Mouse (Mus musculus): ENCODE measurements around the gene Jazf1. TPM values are rescaled to one million over a fixed set of nuclear protein-coding genes. Genes with fewer than 3 reads are reported as not detected.
A peak's percentile ranks its signal among the peaks of the same experiment; 100 is the strongest.

Jazf1 gene
- total RNA-seq (2021) = 1 to 10 TPM; 2.2 to 2.5 TPM
- long read RNA-seq, experiment 1, partial matches to known transcripts = 0 of 1 reads
- long read RNA-seq, experiment 1, other reads (novel, unspliced or antisense) = 0 of 1 reads
- long read RNA-seq, experiment 2, partial matches to known transcripts = 0 of 1 reads
- long read RNA-seq, experiment 2, other reads (novel, unspliced or antisense) = 0 of 1 reads

DNA sequence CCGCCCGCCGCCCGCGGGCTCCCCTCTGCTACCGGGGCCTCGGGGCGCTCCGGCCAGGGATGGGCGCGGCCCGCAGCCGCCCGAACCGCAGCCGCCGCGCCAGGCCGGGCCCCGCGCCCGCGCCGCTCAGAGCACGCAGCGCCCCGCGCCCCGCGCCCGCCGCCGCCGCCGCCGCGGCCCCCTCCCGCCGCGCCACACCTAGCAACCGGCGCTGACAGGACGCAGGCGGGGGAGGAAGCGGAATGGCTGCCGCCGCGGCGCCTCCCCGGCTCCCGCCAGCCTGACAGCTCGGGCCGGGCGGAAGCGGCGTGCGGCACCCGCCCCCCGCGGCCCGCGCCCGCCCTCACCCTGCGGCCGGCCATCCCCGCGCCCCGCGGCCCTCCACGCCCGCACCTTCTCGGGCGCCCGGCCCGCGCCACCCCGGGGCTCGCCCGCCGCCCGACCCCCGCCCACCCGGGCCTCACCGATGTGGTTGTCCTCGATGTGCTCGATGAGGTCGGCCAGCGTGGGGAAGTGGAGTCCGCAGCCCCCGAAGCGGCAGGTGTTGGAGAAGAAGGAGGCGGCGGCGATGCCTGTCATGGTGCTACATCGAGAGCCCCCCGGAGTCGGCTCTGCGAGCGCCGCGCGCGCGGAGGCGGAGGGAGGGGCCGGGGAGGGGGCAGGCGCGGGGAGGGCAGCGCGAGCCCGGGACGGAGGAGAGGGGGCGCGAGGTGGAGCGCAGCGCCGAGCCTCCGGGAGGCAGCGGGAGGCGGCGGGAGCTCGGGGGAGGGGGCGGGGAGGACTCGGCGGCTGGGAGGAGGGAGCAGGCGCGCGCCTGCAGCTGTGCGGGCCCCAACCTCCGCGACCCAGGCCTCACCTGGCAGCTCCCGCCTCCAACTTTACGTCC is at the start of gene Jazf1:
Jazf1 (minus strand) TSS at position 643 of the 886 bp plus-strand sequence.
- intact Hi-C loops (cut with DNase I; ENCODE audit: low total_unique reads) = no loop called here
- peak; percentile 41 for DNase-seq

DNA sequence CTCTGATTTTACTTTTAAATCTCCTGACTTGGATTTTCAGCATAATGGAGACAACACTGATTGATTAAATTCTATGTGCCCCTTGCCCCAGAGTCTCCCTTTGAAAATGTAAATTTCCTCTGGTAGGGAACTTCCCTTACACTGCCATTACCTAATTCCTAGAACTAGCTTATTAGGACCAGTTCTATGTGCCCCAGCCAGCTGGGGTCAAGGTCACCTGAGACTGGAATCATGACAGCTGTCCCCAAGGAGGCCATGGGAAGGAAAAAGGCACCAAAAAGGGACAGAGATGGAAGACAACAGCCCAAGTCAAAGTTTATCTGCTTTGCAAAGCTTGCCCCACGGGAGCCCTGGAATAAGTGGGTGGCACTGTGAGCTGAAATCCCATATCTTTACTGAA is 49.4 kb upstream of the Jazf1 start:
- intact Hi-C loops (cut with DNase I; ENCODE audit: low total_unique reads) = no loop called here
- no peak for DNase-seq

DNA sequence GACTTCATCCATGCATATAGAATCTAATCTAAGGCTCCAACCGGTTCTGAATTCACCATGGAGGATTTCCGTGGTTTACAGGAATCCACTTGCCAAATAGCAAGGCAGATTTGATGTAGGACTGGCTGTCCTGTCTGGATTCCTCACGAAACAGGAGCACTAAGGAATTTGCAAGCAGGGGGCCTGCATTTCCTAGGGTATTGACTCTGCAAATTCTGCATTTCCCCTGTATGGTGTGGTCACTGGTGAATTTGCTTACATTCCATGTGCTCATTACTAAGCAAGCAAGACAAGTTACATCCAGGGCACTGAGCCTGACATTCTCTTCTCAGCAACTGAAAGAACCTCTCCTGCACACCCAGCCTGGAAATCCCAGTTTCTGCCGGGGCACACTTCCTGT is 18.4 kb upstream of the Jazf1 start:
- DNase-seq = no peak
- intact Hi-C loops (cut with DNase I; ENCODE audit: low total_unique reads) = no loop called here

- no peak for DNase-seq
- intact Hi-C loops (cut with DNase I; ENCODE audit: low total_unique reads) = no loop called here
Observed at GRCm38 (mm10) chr6:53081241-53081640, 12.8 kb upstream of the Jazf1 start.

- DNase-seq = peak; percentile 33
- intact Hi-C loops (cut with DNase I; ENCODE audit: low total_unique reads) = no loop called here
Observed at GRCm38 (mm10) chr6:53078671-53079070, 10.2 kb upstream of the Jazf1 start.

- no peak for DNase-seq
- intact Hi-C loops (cut with DNase I; ENCODE audit: low total_unique reads) = no loop called here
Observed at GRCm38 (mm10) chr6:53071732-53072131, 3.3 kb upstream of the Jazf1 start.

GRCm38 (mm10) chr6:53069976-53070575 is 1.6 kb upstream of the Jazf1 start:
- DNase-seq = no peak
- intact Hi-C loops (cut with DNase I; ENCODE audit: low total_unique reads) = no loop called here

- intact Hi-C loops (cut with DNase I; ENCODE audit: low total_unique reads) = no loop called here
- no peak for DNase-seq
Observed at GRCm38 (mm10) chr6:53068875-53069178, 396 bp upstream of the Jazf1 start.

DNA sequence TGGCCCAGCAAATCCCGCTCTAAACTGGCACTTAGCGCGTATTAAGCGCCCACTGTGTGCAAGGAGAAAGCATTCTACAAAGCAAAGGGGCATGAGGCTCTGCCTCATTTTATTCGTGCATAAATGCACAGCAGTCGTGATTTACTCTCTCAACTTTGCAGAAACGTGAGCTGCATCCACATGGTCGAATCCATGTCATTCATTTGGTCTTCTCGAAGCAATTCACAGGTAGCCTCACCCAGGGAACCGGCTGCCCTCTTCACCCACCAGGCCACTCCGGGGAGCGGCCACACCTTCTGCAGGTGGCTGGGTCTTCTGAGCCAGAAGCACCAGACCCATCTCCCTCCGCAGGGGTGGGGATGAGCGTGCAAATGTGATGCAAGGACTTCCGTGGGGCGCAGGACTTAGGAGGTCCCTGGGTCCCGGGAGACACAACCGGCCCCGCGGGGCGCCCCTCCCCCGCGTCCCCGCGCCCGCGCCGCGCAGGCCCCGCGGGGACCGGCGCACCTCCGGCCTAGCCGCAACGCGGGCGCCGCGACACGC is 914 bp downstream of the Jazf1 start:
- intact Hi-C loops (cut with DNase I; ENCODE audit: low total_unique reads) = no loop called here

DNA sequence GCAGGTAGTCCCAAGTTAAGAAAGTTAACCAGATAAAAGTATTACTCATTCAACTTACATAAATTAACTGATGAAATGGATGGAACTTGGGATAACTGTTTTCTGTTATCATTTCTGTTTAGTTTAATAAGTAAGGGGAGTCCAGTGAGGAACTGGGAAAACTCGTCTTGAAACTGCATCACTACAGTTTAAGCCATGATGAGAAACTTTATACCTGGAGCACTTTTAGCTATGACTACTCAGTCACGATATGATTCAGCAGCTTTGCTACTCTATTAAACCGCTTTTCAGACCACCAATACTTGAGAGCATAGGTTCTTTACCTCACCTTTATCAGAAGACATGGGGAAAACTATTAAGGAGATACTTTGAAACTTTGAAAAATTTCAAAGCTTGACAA is 1.5 kb downstream of the Jazf1 start:
- DNase-seq = no peak
- intact Hi-C loops (cut with DNase I; ENCODE audit: low total_unique reads) = no loop called here

More for the DNA sequence above, 914 bp downstream of the Jazf1 start:
- no peak for DNase-seq

GRCm38 (mm10) chr6:53064070-53064469 is 4.4 kb downstream of the Jazf1 start:
- intact Hi-C loops (cut with DNase I; ENCODE audit: low total_unique reads) = no loop called here
- no peak for DNase-seq

- DNase-seq = no peak
Observed at GRCm38 (mm10) chr6:53054909-53055308, 13.5 kb downstream of the Jazf1 start.

DNA sequence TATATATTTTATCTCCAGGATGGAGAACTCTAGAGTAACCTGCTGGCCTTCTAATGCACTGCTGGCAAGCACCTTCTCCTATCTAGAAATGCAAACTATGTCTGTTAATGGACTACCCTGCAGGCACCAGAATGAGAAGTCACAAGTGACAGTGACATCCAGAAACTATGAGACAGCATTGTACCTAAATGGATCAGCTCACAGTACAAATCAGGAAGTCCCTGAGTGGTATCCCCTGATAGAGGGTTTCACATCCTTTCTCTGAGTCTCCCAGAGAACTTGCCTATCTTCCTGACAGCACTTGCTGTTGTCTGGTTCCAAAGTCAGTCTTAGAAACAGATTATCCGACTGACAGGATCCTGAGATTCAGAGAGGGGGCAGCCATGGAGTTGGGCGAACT is 22.9 kb downstream of the Jazf1 start:
- intact Hi-C loops (cut with DNase I; ENCODE audit: low total_unique reads) = no loop called here
- no peak for DNase-seq

More at GRCm38 (mm10) chr6:53054909-53055308, 13.5 kb downstream of the Jazf1 start:
- intact Hi-C loops (cut with DNase I; ENCODE audit: low total_unique reads) = no loop called here

GRCm38 (mm10) chr6:53038176-53038575 is 30.3 kb downstream of the Jazf1 start:
- DNase-seq = no peak
- intact Hi-C loops (cut with DNase I; ENCODE audit: low total_unique reads) = no loop called here

- DNase-seq = no peak
- intact Hi-C loops (cut with DNase I; ENCODE audit: low total_unique reads) = no loop called here
Observed at GRCm38 (mm10) chr6:53034362-53035011, 33.9 kb downstream of the Jazf1 start.

DNA sequence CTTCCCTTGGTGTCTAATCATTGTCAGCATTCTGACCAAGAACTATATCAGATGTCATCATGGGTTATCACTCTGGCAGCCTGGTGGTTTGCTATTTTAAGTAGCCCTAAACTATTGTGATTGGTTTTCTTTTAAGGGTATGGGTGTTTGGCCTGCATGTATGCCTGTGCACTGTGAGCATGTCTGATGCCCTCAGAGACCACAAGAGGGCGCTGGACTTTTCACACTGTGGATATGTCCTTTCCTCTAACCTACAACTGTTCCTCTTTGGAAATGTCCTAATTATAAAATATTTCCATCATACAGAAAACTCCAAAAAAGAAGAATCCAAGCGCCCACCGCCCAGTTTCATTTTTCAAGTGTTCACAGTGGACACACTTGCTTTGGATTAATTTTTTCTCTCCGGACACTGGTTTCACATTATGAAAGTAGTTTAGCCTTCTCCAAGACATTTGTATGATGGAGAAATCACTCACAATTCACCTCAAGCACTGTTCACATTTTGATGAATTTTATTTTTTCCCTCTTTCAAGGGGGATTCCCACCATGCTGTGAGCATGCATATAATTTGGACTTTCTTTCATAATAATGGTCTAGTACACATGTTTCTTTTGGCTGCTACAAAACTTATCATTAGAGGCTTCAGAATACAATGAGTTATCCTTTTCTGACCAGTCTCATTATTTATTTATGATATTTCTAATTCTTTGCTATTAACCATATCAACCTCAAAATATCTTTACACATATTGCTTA is 35.5 kb downstream of the Jazf1 start:
- no peak for DNase-seq
- intact Hi-C loops (cut with DNase I; ENCODE audit: low total_unique reads) = no loop called here

DNA sequence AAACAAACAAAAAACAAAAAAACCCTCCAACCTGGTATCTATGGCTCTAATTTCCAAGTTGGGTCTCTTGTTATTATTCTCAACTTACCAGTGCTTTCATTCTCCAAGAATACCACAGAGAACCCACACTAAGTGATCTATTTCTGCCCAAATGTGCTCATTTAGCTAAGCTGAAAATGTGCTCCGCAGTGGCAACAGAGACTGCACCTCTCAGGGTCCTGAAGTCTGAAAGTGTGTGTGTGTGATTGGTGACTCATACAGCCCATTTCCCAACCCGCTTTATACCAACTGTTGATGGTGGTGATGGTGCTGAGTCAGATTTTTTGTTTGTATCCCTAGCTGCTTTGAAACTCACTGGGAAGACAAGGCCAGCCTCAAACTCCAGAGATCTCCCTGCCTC is 46.4 kb downstream of the Jazf1 start:
- DNase-seq = no peak
- intact Hi-C loops (cut with DNase I; ENCODE audit: low total_unique reads) = no loop called here

DNA sequence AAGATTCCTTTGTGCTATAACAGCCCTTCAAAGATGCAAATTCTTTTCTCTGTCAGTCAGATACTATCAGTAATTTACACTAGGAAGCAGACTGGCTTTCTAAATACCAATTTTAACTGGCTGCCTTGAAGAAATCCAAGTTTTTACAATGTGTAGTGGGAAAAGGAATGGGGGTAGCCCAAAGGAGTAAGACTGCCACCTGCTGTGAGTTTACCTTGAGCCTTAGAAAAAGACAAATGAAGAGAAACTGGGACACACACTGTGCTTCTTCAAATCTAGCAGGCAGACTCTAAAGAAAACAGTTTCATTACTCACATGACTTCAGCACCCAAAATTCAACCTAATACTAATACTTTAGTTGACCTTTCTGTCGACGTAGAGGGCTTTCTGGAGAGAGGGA is 47.4 kb downstream of the Jazf1 start:
- DNase-seq = no peak
- intact Hi-C loops (cut with DNase I; ENCODE audit: low total_unique reads) = no loop called here

Data from gastrocnemius, postnatal 14 days (tissue).